Mouse (Mus musculus) embryo, embryonic 9.5 days (tissue): ENCODE data around the gene Tpx2.

Source experiments
- DNase-seq: peaks from one replicate; pipeline ENCODE4 v3.0.0-alpha.2; 2017; ENCODE audit errors: extremely low spot score

Gene Tpx2

GRCm38 (mm10) chr2:152820369-152820768 is 27.4 kb upstream of the Tpx2 start:
- DNase-seq: peak; percentile 63

- no peak for DNase-seq
Observed at GRCm38 (mm10) chr2:152821023-152821422, 26.7 kb upstream of the Tpx2 start.

GRCm38 (mm10) chr2:152821566-152821965 is 26.2 kb upstream of the Tpx2 start:
- no peak for DNase-seq

GRCm38 (mm10) chr2:152823770-152824169 is 24.0 kb upstream of the Tpx2 start:
- DNase-seq: no peak

- no peak for DNase-seq
Observed at GRCm38 (mm10) chr2:152824438-152825167, 23.2 kb upstream of the Tpx2 start.

GRCm38 (mm10) chr2:152825168-152825697 is 22.5 kb upstream of the Tpx2 start:
- no peak for DNase-seq

- DNase-seq: no peak
Observed at GRCm38 (mm10) chr2:152825713-152826112, 22.1 kb upstream of the Tpx2 start.

- no peak for DNase-seq
Observed at GRCm38 (mm10) chr2:152826481-152826880, 21.3 kb upstream of the Tpx2 start.

- DNase-seq: no peak
Observed at GRCm38 (mm10) chr2:152827321-152828010, 20.3 kb upstream of the Tpx2 start.

- no peak for DNase-seq
Observed at GRCm38 (mm10) chr2:152828011-152828370, 19.8 kb upstream of the Tpx2 start.

GRCm38 (mm10) chr2:152828532-152828931 is 19.2 kb upstream of the Tpx2 start:
- no peak for DNase-seq

- no peak for DNase-seq
Observed at GRCm38 (mm10) chr2:152829367-152829881, 18.3 kb upstream of the Tpx2 start.

- DNase-seq: peak; percentile 86
Observed at GRCm38 (mm10) chr2:152830021-152830921, 17.5 kb upstream of the Tpx2 start.

- DNase-seq: peak; percentile 100
Observed at GRCm38 (mm10) chr2:152831019-152831878, 16.5 kb upstream of the Tpx2 start, which contains the start of gene Bcl2l1. Bcl2l1 (minus strand) TSS chr2:152831728.

- DNase-seq: no peak
Observed at GRCm38 (mm10) chr2:152839256-152839655, 8.5 kb upstream of the Tpx2 start.

- no peak for DNase-seq
Observed at GRCm38 (mm10) chr2:152842741-152843140, 5.0 kb upstream of the Tpx2 start.

- no peak for DNase-seq
Observed at GRCm38 (mm10) chr2:152847057-152847814, 528 bp upstream of the Tpx2 start.

GRCm38 (mm10) chr2:152848466-152848865 is 702 bp downstream of the Tpx2 start:
- no peak for DNase-seq

- DNase-seq: no peak
Observed at GRCm38 (mm10) chr2:152859501-152859900, 11.7 kb downstream of the Tpx2 start.

- no peak for DNase-seq
Observed at GRCm38 (mm10) chr2:152861891-152862290, 14.1 kb downstream of the Tpx2 start.
